Mouse (Mus musculus): Measurements from ENCODE around the gene Tsga10. TPM values are rescaled to one million over a fixed set of nuclear protein-coding genes. Genes with fewer than 3 reads are reported as not detected.

The Tsga10 gene
- polyA plus RNA-seq, 1 experiment from 2014 or later, result 11.0 TPM

- 7% methylated on average over 33 of the region's 33 CpGs for WGBS
- peak overlapping the region; percentile 64 for H3K4me3 ChIP-seq
These were observed 6.2 kb upstream of the Tsga10 start for GRCm38 (mm10) chr1:37872131-37873067.

GRCm38 (mm10) chr1:37871704-37872103 lies 5.5 kb upstream of the Tsga10 start, which contains the start of gene Lipt1:
Gene Lipt1 (plus strand): TSS chr1:37871738.
- peaks cover 23% of the 10 kb centered on the region for H3K36me3 ChIP-seq
- peaks cover 8% of the 10 kb centered on the region; the same call in 1 of the 2 replicates for H3K9me3 ChIP-seq (replicated peaks)
- peak; percentile 29 for DNase-seq (ENCODE audit: low spot score)
- peak within 1 kb of the TSS; percentile 81 for H3K27ac ChIP-seq (replicated peaks)
- WGBS, result 8% methylated on average over 7 of the region's 7 CpGs
- H3K27me3 ChIP-seq (ENCODE audit: low read depth, poor library complexity, severe bottlenecking), result peaks cover 8% of the 10 kb centered on the region; the same call in 1 of the 2 replicates
- peak within 1 kb of the TSS; percentile 64 for H3K4me3 ChIP-seq
- peaks cover 15% of the 10 kb centered on the region for H3K4me1 ChIP-seq

More at GRCm38 (mm10) chr1:37872131-37873067, 6.2 kb upstream of the Tsga10 start:
- peak; percentile 72 for DNase-seq (ENCODE audit: low spot score)
- peaks cover 15% of the 10 kb centered on the region for H3K4me1 ChIP-seq
- peak overlapping the region; percentile 81 for H3K27ac ChIP-seq (replicated peaks)
- H3K36me3 ChIP-seq, result peaks cover 30% of the 10 kb centered on the region
- H3K27me3 ChIP-seq (ENCODE audit: low read depth, poor library complexity, severe bottlenecking), result peaks cover 8% of the 10 kb centered on the region; the same call in 1 of the 2 replicates
- H3K9me3 ChIP-seq (replicated peaks), result peaks cover 8% of the 10 kb centered on the region; the same call in 1 of the 2 replicates

DNA sequence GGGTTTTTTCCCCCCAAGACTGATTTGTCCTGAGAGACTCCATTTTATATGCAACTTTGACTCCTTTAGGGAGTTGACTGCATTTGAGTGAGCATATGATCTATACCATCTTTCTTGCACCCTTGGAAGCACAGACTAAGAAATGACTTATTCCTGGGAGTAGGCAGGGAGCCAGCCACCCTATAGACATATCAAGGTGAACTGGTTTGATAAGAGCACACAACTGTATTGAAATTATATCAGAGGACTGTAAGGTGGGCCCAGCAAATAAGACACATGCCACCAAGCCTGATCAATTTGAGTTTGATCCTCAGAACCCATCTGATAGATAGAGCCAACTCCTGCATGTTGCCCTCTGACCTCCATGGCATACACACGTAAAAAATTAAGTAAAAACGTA lies 3.1 kb upstream of the Tsga10 start:
- Histone ChIP-seq H3K36me3 (no peaks in the 10 kb centered on the region), H3K27ac (replicated peaks) (no peak overlapping the region), H3K9me3 (replicated peaks) (no peaks in the 10 kb centered on the region), H3K4me1 (peaks cover 27% of the 10 kb centered on the region), H3K27me3 (ENCODE audit: low read depth, poor library complexity, severe bottlenecking) (peaks cover 14% of the 10 kb centered on the region; the same call in 1 of the 2 replicates), H3K4me3 (no peak overlapping the region)
- DNase-seq (ENCODE audit: low spot score), result no peak
- WGBS, result 51% methylated on average over 2 of the region's 2 CpGs

- H3K9me3 ChIP-seq (replicated peaks), result no peaks in the 10 kb centered on the region
- 68% methylated on average over 10 of the region's 10 CpGs for WGBS
- H3K36me3 ChIP-seq, result no peaks in the 10 kb centered on the region
- no peak overlapping the region for H3K4me3 ChIP-seq
- H3K4me1 ChIP-seq, result peaks cover 34% of the 10 kb centered on the region
- no peak overlapping the region for H3K27ac ChIP-seq (replicated peaks)
- peaks cover 14% of the 10 kb centered on the region; the same call in 1 of the 2 replicates for H3K27me3 ChIP-seq (ENCODE audit: low read depth, poor library complexity, severe bottlenecking)
- no peak for DNase-seq (ENCODE audit: low spot score)
These were observed 2.4 kb upstream of the Tsga10 start for GRCm38 (mm10) chr1:37868640-37869039.

GRCm38 (mm10) chr1:37867684-37868322 lies 1.6 kb upstream of the Tsga10 start:
- Histone ChIP-seq H3K27ac (replicated peaks) (no peak overlapping the region), H3K4me3 (no peak overlapping the region), H3K4me1 (peaks cover 34% of the 10 kb centered on the region), H3K36me3 (no peaks in the 10 kb centered on the region), H3K27me3 (ENCODE audit: low read depth, poor library complexity, severe bottlenecking) (peaks cover 14% of the 10 kb centered on the region; the same call in 1 of the 2 replicates), H3K9me3 (replicated peaks) (no peaks in the 10 kb centered on the region)
- WGBS, result 74% methylated on average over 10 of the region's 10 CpGs
- DNase-seq (ENCODE audit: low spot score), result no peak

DNA sequence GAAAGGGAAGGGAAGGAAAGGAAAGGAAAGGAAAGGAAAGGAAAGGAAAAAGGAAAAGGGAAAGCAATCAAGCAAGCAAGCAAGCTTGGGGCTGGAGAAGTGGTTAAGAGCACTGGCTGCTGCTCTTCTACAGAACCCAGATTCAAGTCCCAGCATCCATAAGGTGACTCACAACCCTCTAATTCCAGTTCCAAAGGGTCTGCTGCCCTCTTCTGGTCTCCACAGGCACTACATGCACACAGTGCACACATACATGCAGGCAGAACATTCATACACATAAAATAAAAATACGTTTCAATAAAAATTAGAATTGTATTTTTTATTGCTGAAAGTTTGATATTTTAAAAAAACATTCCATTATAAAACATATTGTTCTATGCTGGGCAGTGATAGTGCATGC lies 827 bp upstream of the Tsga10 start:
- peak; percentile 38 for DNase-seq (ENCODE audit: low spot score)
- Histone ChIP-seq H3K4me3 (no peak overlapping the region), H3K27ac (replicated peaks) (no peak overlapping the region), H3K27me3 (ENCODE audit: low read depth, poor library complexity, severe bottlenecking) (peaks cover 14% of the 10 kb centered on the region; the same call in 1 of the 2 replicates), H3K9me3 (replicated peaks) (no peaks in the 10 kb centered on the region), H3K4me1 (peaks cover 29% of the 10 kb centered on the region), H3K36me3 (no peaks in the 10 kb centered on the region)
- WGBS, result 71% methylated on average over 1 of the region's 1 CpGs

DNA sequence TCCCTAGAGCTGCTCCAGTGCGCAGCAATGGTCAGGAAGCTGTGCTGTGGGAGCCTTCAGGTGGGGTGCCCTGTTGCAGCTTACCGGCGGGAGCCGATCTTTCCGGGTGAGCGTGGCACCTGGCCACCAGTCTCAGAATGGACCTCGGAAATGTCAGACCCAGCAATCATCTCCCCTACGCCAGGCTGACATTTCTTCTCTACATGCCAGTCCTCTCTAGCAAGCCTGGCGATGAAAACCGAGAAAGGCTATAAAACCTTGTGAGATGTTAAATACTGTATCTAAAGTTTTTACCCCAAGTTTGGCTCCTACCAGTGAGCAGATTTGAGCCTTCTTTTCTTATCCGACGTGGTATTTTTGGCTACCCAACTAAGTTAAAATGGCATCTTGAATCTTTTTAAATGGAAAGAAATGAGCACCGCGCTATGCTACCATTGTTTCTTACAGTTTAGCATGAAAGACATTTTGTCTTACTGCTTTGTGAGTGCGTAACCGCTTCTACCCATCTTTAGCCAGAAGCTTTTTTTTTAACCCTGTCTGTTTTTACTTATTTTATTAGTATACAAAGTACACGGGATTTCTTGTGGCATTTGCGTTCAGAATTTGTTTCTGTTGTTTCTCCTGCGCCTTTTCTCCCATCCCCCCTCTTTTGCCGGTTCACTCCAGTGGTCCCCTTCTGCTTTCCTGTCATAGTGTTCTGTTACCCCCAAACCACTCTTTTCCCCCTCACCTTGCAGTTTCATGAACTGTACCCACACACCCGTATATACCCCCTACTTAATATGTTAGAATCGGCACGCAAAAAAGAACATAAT lies 621 bp downstream of the Tsga10 start:
- H3K4me1 ChIP-seq, result peaks cover 23% of the 10 kb centered on the region
- WGBS, result 14% methylated on average over 23 of the region's 23 CpGs
- no peak for DNase-seq (ENCODE audit: low spot score)
- H3K27ac ChIP-seq (replicated peaks), result peak overlapping the region; percentile 89
- H3K9me3 ChIP-seq (replicated peaks), result no peaks in the 10 kb centered on the region
- H3K27me3 ChIP-seq (ENCODE audit: low read depth, poor library complexity, severe bottlenecking), result peaks cover 14% of the 10 kb centered on the region; the same call in 1 of the 2 replicates
- no peaks in the 10 kb centered on the region for H3K36me3 ChIP-seq
- peak overlapping the region; percentile 71 for H3K4me3 ChIP-seq

GRCm38 (mm10) chr1:37864511-37865400 lies 1.5 kb downstream of the Tsga10 start:
- peaks cover 23% of the 10 kb centered on the region for H3K4me1 ChIP-seq
- H3K4me3 ChIP-seq, result peak overlapping the region; percentile 71
- WGBS, result under 1% methylated on average over 88 of the region's 90 CpGs
- no peaks in the 10 kb centered on the region for H3K36me3 ChIP-seq
- peak overlapping the region; percentile 89 for H3K27ac ChIP-seq (replicated peaks)
- DNase-seq (ENCODE audit: low spot score), result peak; percentile 99
- H3K9me3 ChIP-seq (replicated peaks), result no peaks in the 10 kb centered on the region
- H3K27me3 ChIP-seq (ENCODE audit: low read depth, poor library complexity, severe bottlenecking), result peaks cover 11% of the 10 kb centered on the region; the same call in 1 of the 2 replicates

DNA sequence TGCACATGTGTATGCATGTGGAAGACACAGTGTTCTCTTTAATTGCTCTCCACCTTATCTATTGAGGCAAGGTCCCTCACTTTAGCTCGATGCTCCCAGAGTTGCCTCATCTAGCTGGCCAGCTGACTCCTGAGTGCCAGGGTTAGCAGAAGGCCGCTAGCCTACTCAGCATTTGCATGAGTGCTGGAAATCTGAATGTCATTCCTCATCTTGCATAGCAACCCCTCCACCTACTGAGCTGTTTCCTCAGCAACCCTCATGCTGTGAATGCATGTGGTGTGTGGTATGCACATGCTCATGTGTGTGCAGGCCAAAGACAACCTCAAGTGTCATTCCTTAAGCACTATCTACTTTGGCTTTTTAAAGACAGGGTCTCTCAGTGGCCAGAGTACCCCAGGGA lies 15.5 kb downstream of the Tsga10 start:
- Histone ChIP-seq H3K9me3 (replicated peaks) (no peaks in the 10 kb centered on the region), H3K4me3 (no peak overlapping the region), H3K27ac (replicated peaks) (no peak overlapping the region), H3K27me3 (ENCODE audit: low read depth, poor library complexity, severe bottlenecking) (no peaks in the 10 kb centered on the region), H3K36me3 (peaks cover 4% of the 10 kb centered on the region; the same call in 1 of the 2 replicates), H3K4me1 (no peaks in the 10 kb centered on the region)
- DNase-seq (ENCODE audit: low spot score), result no peak
- WGBS, result 67% methylated on average over 2 of the region's 2 CpGs

DNA sequence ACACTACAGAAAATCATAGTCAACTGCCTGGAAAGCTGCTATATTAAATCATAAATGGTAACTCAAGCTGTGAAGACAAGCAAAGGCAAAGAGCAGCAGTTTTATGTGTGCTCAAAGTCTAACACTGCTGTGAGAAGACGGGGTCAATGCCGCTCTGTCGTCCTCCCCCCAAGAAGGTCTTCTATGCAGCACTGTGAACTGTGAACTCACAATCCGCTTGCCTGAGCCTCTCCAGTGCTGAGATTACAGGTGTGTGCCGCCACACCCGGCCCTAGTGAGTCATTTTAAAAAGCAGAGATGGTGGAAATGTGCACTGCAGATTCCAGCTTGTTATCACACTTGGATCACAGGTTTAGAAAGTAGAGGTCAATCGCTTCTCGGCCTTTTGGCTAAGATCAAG lies 19.4 kb downstream of the Tsga10 start:
- Histone ChIP-seq H3K4me3 (no peak overlapping the region), H3K9me3 (replicated peaks) (no peaks in the 10 kb centered on the region), H3K4me1 (no peaks in the 10 kb centered on the region), H3K36me3 (no peaks in the 10 kb centered on the region), H3K27ac (replicated peaks) (no peak overlapping the region), H3K27me3 (ENCODE audit: low read depth, poor library complexity, severe bottlenecking) (no peaks in the 10 kb centered on the region)
- 83% methylated on average over 8 of the region's 8 CpGs for WGBS
- no peak for DNase-seq (ENCODE audit: low spot score)

- no peak overlapping the region for H3K4me3 ChIP-seq
- no peaks in the 10 kb centered on the region; the same call in 1 of the 2 replicates for H3K9me3 ChIP-seq (replicated peaks)
- H3K4me1 ChIP-seq, result no peaks in the 10 kb centered on the region
- H3K27me3 ChIP-seq (ENCODE audit: low read depth, poor library complexity, severe bottlenecking), result no peaks in the 10 kb centered on the region
- H3K27ac ChIP-seq (replicated peaks), result no peak overlapping the region
- no peak for DNase-seq (ENCODE audit: low spot score)
- 65% methylated on average over 2 of the region's 2 CpGs for WGBS
- peaks cover 15% of the 10 kb centered on the region for H3K36me3 ChIP-seq
These were observed 34.5 kb downstream of the Tsga10 start for GRCm38 (mm10) chr1:37831681-37832080.

Measured in midbrain, embryonic 10.5 days (tissue).